Mouse (Mus musculus): Measurements from ENCODE around the gene Apol7c.
"Not testable (repeated sequence)": the region's sequence is repeated elsewhere in the genome, so short reads cannot be mapped to it uniquely, and the experiment has no call there.

GRCm38 (mm10) chr15:77494694-77495093 is 38.4 kb downstream of the Apol7c start:
- not testable (repeated sequence) for TF ChIP-seq CTCF, EP300 (IDR thresholded peaks at IDR 0.05; ENCODE audit: low read depth)
